Mouse (Mus musculus): ENCODE measurements around the gene Cep83. TPM values are rescaled to one million over a fixed set of nuclear protein-coding genes. Genes with fewer than 3 reads are reported as not detected.
"Not testable (repeated sequence)": the region's sequence is repeated elsewhere in the genome, so short reads cannot be mapped to it uniquely, and the experiment has no call there.

Cep83 gene
- total RNA-seq (2021): 10 to 100 TPM in 1 of 2 experiments, 1 to 10 TPM in 1; 7.5 to 10.4 TPM
- polyA plus RNA-seq (2012; rRNA removed): 3.4 and 5.8 TPM in 2 replicates
- long read RNA-seq, transcript Cep83-201 (16 exons, 3,639 nt): major isoform, 5 of 7 reads
- long read RNA-seq, partial matches to known transcripts: 1 of 7 reads
- long read RNA-seq, other reads (novel, unspliced or antisense): 1 of 7 reads

GRCm38 (mm10) chr10:94688420-94689175, at the start of gene Cep83:
Gene Cep83, plus strand, starts transcription at chr10:94688654.
- peak; percentile 97 for DNase-seq

- no peak for DNase-seq
These were observed 49.2 kb upstream of the Cep83 start for GRCm38 (mm10) chr10:94639281-94639680.

- no peak for DNase-seq
These were observed 48.4 kb upstream of the Cep83 start for GRCm38 (mm10) chr10:94640067-94640466.

GRCm38 (mm10) chr10:94664036-94664435, 24.4 kb upstream of the Cep83 start:
- no peak for DNase-seq

- no peak for DNase-seq
These were observed 24.0 kb upstream of the Cep83 start for GRCm38 (mm10) chr10:94664455-94664854.

GRCm38 (mm10) chr10:94668147-94668546, 20.3 kb upstream of the Cep83 start:
- DNase-seq: no peak

GRCm38 (mm10) chr10:94687801-94688419, 544 bp upstream of the Cep83 start:
- DNase-seq: no peak

GRCm38 (mm10) chr10:94689176-94689510, 689 bp downstream of the Cep83 start:
- no peak for DNase-seq

GRCm38 (mm10) chr10:94690376-94690775, 1.9 kb downstream of the Cep83 start:
- no peak for DNase-seq

- DNase-seq: no peak
These were observed 3.7 kb downstream of the Cep83 start for GRCm38 (mm10) chr10:94692163-94692562.

- no peak for DNase-seq
These were observed 17.3 kb downstream of the Cep83 start for GRCm38 (mm10) chr10:94705643-94706258.

GRCm38 (mm10) chr10:94706695-94707094, 18.2 kb downstream of the Cep83 start:
- DNase-seq: no peak

GRCm38 (mm10) chr10:94709622-94710319, 21.3 kb downstream of the Cep83 start:
- DNase-seq: no peak

GRCm38 (mm10) chr10:94710320-94710695, 21.9 kb downstream of the Cep83 start:
- DNase-seq: no peak

- no peak for DNase-seq
These were observed 31.8 kb downstream of the Cep83 start for GRCm38 (mm10) chr10:94720300-94720699.

GRCm38 (mm10) chr10:94728053-94728452, 39.6 kb downstream of the Cep83 start:
- not testable (repeated sequence) for DNase-seq

GRCm38 (mm10) chr10:94730445-94730844, 42.0 kb downstream of the Cep83 start:
- no peak for DNase-seq

GRCm38 (mm10) chr10:94734829-94735228, 46.4 kb downstream of the Cep83 start:
- no peak for DNase-seq

GRCm38 (mm10) chr10:94740221-94740620, 51.8 kb downstream of the Cep83 start:
- DNase-seq: no peak

- DNase-seq: no peak
These were observed 53.0 kb downstream of the Cep83 start for GRCm38 (mm10) chr10:94741459-94741858.

GRCm38 (mm10) chr10:94747011-94747410, 58.6 kb downstream of the Cep83 start:
- DNase-seq: no peak

GRCm38 (mm10) chr10:94771496-94771895, 83.0 kb downstream of the Cep83 start:
- DNase-seq: peak; percentile 17
